Mouse (Mus musculus) embryonic stem cell, embryonic (primary cell): ENCODE measurements around the gene Ebna1bp2.

Experiments used
- CTCF ChIA-PET, 4 experiments: fragments of 300-600 bp in 2 of 4; fragments of 350-600 bp in 2 of 4; sonication (Branson Sonifier 250); formaldehyde crosslinking; loops; one replicate each; lab custom pipeline; 2022; ENCODE audit warnings: inconsistent platforms in 2 of 4; lab: Charles Lee
- POLR2A ChIA-PET, 4 experiments: fragments of 300-600 bp in 2 of 4; fragments of 350-600 bp in 2 of 4; sonication (Branson Sonifier 250); formaldehyde crosslinking; loops; one replicate each; lab custom pipeline; 2022; ENCODE audit warnings: antibody characterized with exemption in 4 of 4, inconsistent platforms in 1 of 4; lab: Charles Lee

Ebna1bp2 gene

GRCm38 (mm10) chr4:118645234-118645633 lies 24.6 kb downstream of the Ebna1bp2 start:
- ChIA-PET POLR2A (interaction anchor here in 2 of 4 experiments (0.5 to 1.9 kb wide), 3 partner anchors 13 to 175 kb away, joined by 3 to 6 read pairs (median 4); partner anchors contain the start of genes Cfap57 (in 1 of the 2) and Ebna1bp2 (in 1 of the 2)), CTCF (interaction anchor here (0.6 to 4.1 kb wide), 7 partner anchors 33 to 509 kb away, joined by 3 to 31 read pairs (median 6); no protein-coding TSS in a partner anchor)

GRCm38 (mm10) chr4:118658652-118659051 lies 38.1 kb downstream of the Ebna1bp2 start, which contains the start of gene Olfr62:
TSS of gene Olfr62 (plus strand) at chr4:118658952.
- ChIA-PET POLR2A (no interaction called here), CTCF (no interaction called here)
